Mouse (Mus musculus) left cerebral cortex, postnatal 4 days (tissue): ENCODE measurements around the gene Ccer2. TPM values are rescaled to one million over a fixed set of nuclear protein-coding genes. Genes with fewer than 3 reads are reported as not detected.

ENCODE experiments used
- DNase-seq: peaks from one replicate; pipeline ENCODE4 v3.0.0-alpha.2; 2022
- intact Hi-C: fragments of 180-260 bp; cut with DNase I; formaldehyde crosslinking; loops from one replicate; pipeline ENCODE4 v1.15.1; 2025
- total RNA-seq, 2 experiments: library from RNA; stranded (reverse); gene quantifications; 2 replicates each; pipeline ENCODE4 v1.2.3; 2021

Ccer2 gene
- total RNA-seq, 2 experiments from 2014 or later = 0.68 TPM; not detected in 1

GRCm38 (mm10) chr7:28788307-28789195 lies 32.6 kb downstream of the Ccer2 start, which contains the start of gene Rinl:
TSS of gene Rinl (plus strand) at chr7:28788969.
- no peak for DNase-seq
- intact Hi-C loops = loop anchor here (10.0 kb wide), 1 partner anchor 64 kb away; no protein-coding TSS in a partner anchor

GRCm38 (mm10) chr7:28789235-28789634 lies 33.3 kb downstream of the Ccer2 start:
- no peak for DNase-seq
- intact Hi-C loops = loop anchor here (10.0 kb wide), 1 partner anchor 64 kb away; no protein-coding TSS in a partner anchor

GRCm38 (mm10) chr7:28790066-28790806 lies 34.3 kb downstream of the Ccer2 start:
- intact Hi-C loops = no loop called here
- no peak for DNase-seq

- DNase-seq = no peak
- intact Hi-C loops = no loop called here
Observed at GRCm38 (mm10) chr7:28791706-28792105, 35.7 kb downstream of the Ccer2 start.

GRCm38 (mm10) chr7:28792391-28793185 lies 36.6 kb downstream of the Ccer2 start:
- intact Hi-C loops = no loop called here

GRCm38 (mm10) chr7:28793834-28794233 lies 37.9 kb downstream of the Ccer2 start:
- DNase-seq = no peak
- intact Hi-C loops = no loop called here

More at GRCm38 (mm10) chr7:28792391-28793185, 36.6 kb downstream of the Ccer2 start:
- no peak for DNase-seq

GRCm38 (mm10) chr7:28794496-28794895 lies 38.5 kb downstream of the Ccer2 start:
- intact Hi-C loops = no loop called here
- no peak for DNase-seq

GRCm38 (mm10) chr7:28795832-28796231 lies 39.9 kb downstream of the Ccer2 start:
- DNase-seq = no peak
- intact Hi-C loops = no loop called here

GRCm38 (mm10) chr7:28796562-28796975 lies 40.6 kb downstream of the Ccer2 start:
- intact Hi-C loops = no loop called here
- peak; percentile 73 for DNase-seq

- no peak for DNase-seq
- intact Hi-C loops = loop anchor here (5.0 kb wide), 1 partner anchor 92 kb away; no protein-coding TSS in a partner anchor
Observed at GRCm38 (mm10) chr7:28799994-28800393, 44.0 kb downstream of the Ccer2 start.

GRCm38 (mm10) chr7:28801451-28801850 lies 45.5 kb downstream of the Ccer2 start:
- intact Hi-C loops = loop anchor here (5.0 kb wide), 1 partner anchor 91 kb away; no protein-coding TSS in a partner anchor

GRCm38 (mm10) chr7:28801901-28802670 lies 46.1 kb downstream of the Ccer2 start:
- DNase-seq = no peak

More at GRCm38 (mm10) chr7:28801451-28801850, 45.5 kb downstream of the Ccer2 start:
- DNase-seq = no peak

GRCm38 (mm10) chr7:28802846-28803588 lies 47.0 kb downstream of the Ccer2 start:
- intact Hi-C loops = loop anchor here (5.0 kb wide), 1 partner anchor 89 kb away; no protein-coding TSS in a partner anchor
- no peak for DNase-seq

More at GRCm38 (mm10) chr7:28801901-28802670, 46.1 kb downstream of the Ccer2 start:
- intact Hi-C loops = loop anchor here (5.0 kb wide), 1 partner anchor 90 kb away; no protein-coding TSS in a partner anchor

- intact Hi-C loops = loop anchor here (5.0 kb wide), 1 partner anchor 89 kb away; no protein-coding TSS in a partner anchor
- no peak for DNase-seq
Observed at GRCm38 (mm10) chr7:28803756-28804155, 47.8 kb downstream of the Ccer2 start.

- intact Hi-C loops = no loop called here
- DNase-seq = no peak
Observed at GRCm38 (mm10) chr7:28806869-28807268, 50.9 kb downstream of the Ccer2 start.

GRCm38 (mm10) chr7:28807641-28808220 lies 51.8 kb downstream of the Ccer2 start:
- intact Hi-C loops = no loop called here
- DNase-seq = no peak

GRCm38 (mm10) chr7:28808221-28808941 lies 52.4 kb downstream of the Ccer2 start, which contains the start of gene Hnrnpl:
TSS of gene Hnrnpl (plus strand) at chr7:28808541.
- intact Hi-C loops = no loop called here
- DNase-seq = no peak
